Mouse (Mus musculus): ENCODE measurements at regions not wholly inside any gene's neighbourhood (a gene's known extent, or its start where the extent isn't known, plus 50 kb on each side); places are given as distances from the start of the nearest gene placed in this dataset.

DNA sequence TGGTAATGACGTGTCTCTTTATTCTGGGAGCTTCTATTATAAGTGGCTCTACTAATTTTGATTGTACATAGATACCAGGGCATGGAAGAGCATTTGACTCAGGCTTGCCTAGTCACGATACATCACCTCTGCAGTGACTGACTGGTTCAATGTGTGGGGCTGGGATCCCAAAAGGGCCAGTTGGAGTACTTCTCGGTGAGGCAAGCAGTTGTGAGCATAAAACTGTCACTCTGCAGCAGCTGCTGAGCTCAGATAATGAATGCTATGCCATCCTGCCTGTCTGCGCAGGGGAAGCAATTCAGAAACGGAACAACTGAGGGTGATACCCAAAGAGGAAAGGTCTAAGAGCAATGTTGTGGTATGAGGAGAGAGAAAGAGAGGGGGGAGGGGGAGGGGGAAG is 49.8 kb upstream of the Prkar2b start:
- TF ChIP-seq GATA1 (IDR thresholded peaks at IDR 0.05; ENCODE audit: borderline replicate concordance, low read length) (peak; percentile 92; the same call in 2 of the 3 replicates), FLI1 (IDR thresholded peaks at IDR 0.05; ENCODE audit: low read length) (no peak)

Data from megakaryocyte, embryonic 14.5 days (primary cell).